Mouse (Mus musculus) 3134 (cell line): ENCODE results near the gene Mylip.

ENCODE experiments used
- DNase-seq: peaks from one replicate; pipeline ENCODE4 v3.0.0-alpha.2; 2011; ENCODE audit warnings: low spot score; ENCODE audit not compliant: insufficient read length; ENCODE audit errors: extremely low read depth

The Mylip gene

GRCm38 (mm10) chr13:45390962-45391853, 1.7 kb downstream of the Mylip start:
- peak; percentile 55 for DNase-seq

GRCm38 (mm10) chr13:45391854-45392454, 2.4 kb downstream of the Mylip start:
- no peak for DNase-seq

GRCm38 (mm10) chr13:45394221-45394768, 4.8 kb downstream of the Mylip start:
- no peak for DNase-seq

- DNase-seq = no peak
Observed at GRCm38 (mm10) chr13:45396724-45397123, 7.2 kb downstream of the Mylip start.

GRCm38 (mm10) chr13:45397240-45397639, 7.7 kb downstream of the Mylip start:
- no peak for DNase-seq

- peak; percentile 53 for DNase-seq
Observed at GRCm38 (mm10) chr13:45397896-45398805, 8.6 kb downstream of the Mylip start.

GRCm38 (mm10) chr13:45400700-45401099, 11.2 kb downstream of the Mylip start:
- DNase-seq = no peak

GRCm38 (mm10) chr13:45401816-45402215, 12.3 kb downstream of the Mylip start:
- no peak for DNase-seq

GRCm38 (mm10) chr13:45402316-45403039, 12.9 kb downstream of the Mylip start:
- DNase-seq = peak; percentile 41

- DNase-seq = no peak
Observed at GRCm38 (mm10) chr13:45404269-45404668, 14.7 kb downstream of the Mylip start.

GRCm38 (mm10) chr13:45405194-45405810, 15.8 kb downstream of the Mylip start:
- no peak for DNase-seq

- no peak for DNase-seq
Observed at GRCm38 (mm10) chr13:45406289-45406688, 16.7 kb downstream of the Mylip start.

- DNase-seq = no peak
Observed at GRCm38 (mm10) chr13:45406703-45407102, 17.2 kb downstream of the Mylip start.

GRCm38 (mm10) chr13:45410936-45411335, 21.4 kb downstream of the Mylip start:
- no peak for DNase-seq

GRCm38 (mm10) chr13:45413066-45413465, 23.5 kb downstream of the Mylip start:
- DNase-seq = no peak

- no peak for DNase-seq
Observed at GRCm38 (mm10) chr13:45414031-45414430, 24.5 kb downstream of the Mylip start.

- no peak for DNase-seq
Observed at GRCm38 (mm10) chr13:45416621-45417057, 27.1 kb downstream of the Mylip start.

- peak; percentile 57 for DNase-seq
Observed at GRCm38 (mm10) chr13:45418986-45419385, 29.4 kb downstream of the Mylip start.

- no peak for DNase-seq
Observed at GRCm38 (mm10) chr13:45422251-45422650, 32.7 kb downstream of the Mylip start.

GRCm38 (mm10) chr13:45422709-45423108, 33.2 kb downstream of the Mylip start:
- no peak for DNase-seq
